Mouse (Mus musculus): ENCODE results near the gene Prss40.
"Not testable (repeated sequence)": the region's sequence is repeated elsewhere in the genome, so short reads cannot be mapped to it uniquely, and the experiment has no call there.

Prss40 gene

GRCm38 (mm10) chr1:34535043-34535698, 25.6 kb downstream of the Prss40 start, which contains the start of gene Cfc1:
TSS of gene Cfc1 (plus strand) at chr1:34535648.
- DNase-seq (ENCODE audit: low spot score in 2 of 2), result not testable (repeated sequence)

- DNase-seq (ENCODE audit: low spot score in 2 of 2), result not testable (repeated sequence)
Measured at GRCm38 (mm10) chr1:34534574-34534973, 26.2 kb downstream of the Prss40 start.

GRCm38 (mm10) chr1:34523647-34524046, 37.1 kb downstream of the Prss40 start:
- no peak for DNase-seq (ENCODE audit: low spot score in 2 of 2)

- no peak for DNase-seq (ENCODE audit: low spot score in 2 of 2)
Measured at GRCm38 (mm10) chr1:34522850-34523244, 37.9 kb downstream of the Prss40 start.

GRCm38 (mm10) chr1:34522205-34522849, 38.4 kb downstream of the Prss40 start:
- DNase-seq (ENCODE audit: low spot score in 2 of 2), result no peak

GRCm38 (mm10) chr1:34518259-34518658, 42.5 kb downstream of the Prss40 start:
- DNase-seq (ENCODE audit: low spot score in 2 of 2), result no peak

- not testable (repeated sequence) for DNase-seq (ENCODE audit: low spot score in 2 of 2)
Measured at GRCm38 (mm10) chr1:34517797-34518196, 42.9 kb downstream of the Prss40 start.

GRCm38 (mm10) chr1:34517297-34517696, 43.4 kb downstream of the Prss40 start:
- DNase-seq (ENCODE audit: low spot score in 2 of 2), result not testable (repeated sequence)

- no peak for DNase-seq (ENCODE audit: low spot score in 2 of 2)
Measured at GRCm38 (mm10) chr1:34516595-34516994, 44.1 kb downstream of the Prss40 start.

GRCm38 (mm10) chr1:34513068-34513467, 47.7 kb downstream of the Prss40 start:
- DNase-seq (ENCODE audit: low spot score in 2 of 2), result no peak

GRCm38 (mm10) chr1:34511027-34511426, 49.7 kb downstream of the Prss40 start:
- DNase-seq (ENCODE audit: low spot score in 2 of 2), result peak; percentile 36 to 66

- peak; percentile 11 to 15 for DNase-seq (ENCODE audit: low spot score in 2 of 2)
Measured at GRCm38 (mm10) chr1:34510575-34510981, 50.2 kb downstream of the Prss40 start.

GRCm38 (mm10) chr1:34507986-34508385, 52.8 kb downstream of the Prss40 start:
- DNase-seq (ENCODE audit: low spot score in 2 of 2), result no peak

GRCm38 (mm10) chr1:34505970-34506551, 54.7 kb downstream of the Prss40 start:
- no peak for DNase-seq (ENCODE audit: low spot score in 2 of 2)

- DNase-seq (ENCODE audit: low spot score in 2 of 2), result no peak
Measured at GRCm38 (mm10) chr1:34505307-34505706, 55.4 kb downstream of the Prss40 start.

GRCm38 (mm10) chr1:34502991-34503390, 57.8 kb downstream of the Prss40 start:
- DNase-seq (ENCODE audit: low spot score in 2 of 2), result no peak
